Mouse (Mus musculus): ENCODE measurements at regions not wholly inside any gene's neighbourhood (a gene's known extent, or its start where the extent isn't known, plus 50 kb on each side); places are given as distances from the start of the nearest gene placed in this dataset.
A peak's percentile ranks its signal among the peaks of the same experiment; 100 is the strongest.
"Not testable (repeated sequence)": the region's sequence is repeated elsewhere in the genome, so short reads cannot be mapped to it uniquely, and the experiment has no call there.

GRCm38 (mm10) chr2:133783588-133784342 is 231.8 kb downstream of the Bmp2 start:
- Histone ChIP-seq H3K27ac (no peak overlapping the region), H3K4me3 (no peak overlapping the region)
- DNase-seq (ENCODE audit: low spot score in 2 of 2), result peak in 1 of 2 experiments; percentile 26
- no peak for TF ChIP-seq CTCF (conservative IDR thresholded peaks at IDR 0.05)

- Histone ChIP-seq H3K27ac (no peak overlapping the region), H3K4me3 (no peak overlapping the region)
- TF ChIP-seq CTCF (conservative IDR thresholded peaks at IDR 0.05), result no peak
- no peak for DNase-seq (ENCODE audit: low spot score in 2 of 2)
Measured at GRCm38 (mm10) chr2:133791031-133791430, 239.1 kb downstream of the Bmp2 start.

- peak in 1 of 2 experiments; percentile 25 for DNase-seq (ENCODE audit: low spot score in 2 of 2)
- no peak overlapping the region for H3K4me3 ChIP-seq
- no peak overlapping the region for H3K27ac ChIP-seq
- TF ChIP-seq CTCF (conservative IDR thresholded peaks at IDR 0.05), result peak; percentile 80
Measured at GRCm38 (mm10) chr2:133793293-133793692, 241.3 kb downstream of the Bmp2 start.

GRCm38 (mm10) chr2:133802666-133803065 is 250.7 kb downstream of the Bmp2 start:
- no peak for TF ChIP-seq CTCF (conservative IDR thresholded peaks at IDR 0.05)
- Histone ChIP-seq H3K27ac (no peak overlapping the region), H3K4me3 (no peak overlapping the region)
- no peak for DNase-seq (ENCODE audit: low spot score in 2 of 2)

GRCm38 (mm10) chr2:133821418-133821817 is 269.5 kb downstream of the Bmp2 start:
- no peak for TF ChIP-seq CTCF (conservative IDR thresholded peaks at IDR 0.05)
- no peak for DNase-seq (ENCODE audit: low spot score in 2 of 2)
- no peak overlapping the region for H3K27ac ChIP-seq
- H3K4me3 ChIP-seq, result no peak overlapping the region

GRCm38 (mm10) chr2:133829406-133829805 is 277.4 kb downstream of the Bmp2 start:
- TF ChIP-seq CTCF (conservative IDR thresholded peaks at IDR 0.05), result no peak
- DNase-seq (ENCODE audit: low spot score in 2 of 2), result no peak

GRCm38 (mm10) chr2:133850485-133850884 is 298.5 kb downstream of the Bmp2 start:
- no peak overlapping the region for H3K27ac ChIP-seq
- no peak for TF ChIP-seq CTCF (conservative IDR thresholded peaks at IDR 0.05)
- H3K4me3 ChIP-seq, result no peak overlapping the region
- no peak for DNase-seq (ENCODE audit: low spot score in 2 of 2)

More at GRCm38 (mm10) chr2:133829406-133829805, 277.4 kb downstream of the Bmp2 start:
- no peak overlapping the region for H3K4me3 ChIP-seq
- H3K27ac ChIP-seq, result no peak overlapping the region

GRCm38 (mm10) chr2:133874982-133875381 is 323.0 kb downstream of the Bmp2 start:
- H3K27ac ChIP-seq; H3K4me3 ChIP-seq; DNase-seq (ENCODE audit: low spot score in 2 of 2): not testable (repeated sequence)

- no peak for TF ChIP-seq CTCF (conservative IDR thresholded peaks at IDR 0.05)
- Histone ChIP-seq H3K4me3 (no peak overlapping the region), H3K27ac (no peak overlapping the region)
- no peak for DNase-seq (ENCODE audit: low spot score in 2 of 2)
Measured at GRCm38 (mm10) chr2:133883682-133884081, 331.7 kb downstream of the Bmp2 start.

- no peak for DNase-seq (ENCODE audit: low spot score in 2 of 2)
Measured at GRCm38 (mm10) chr2:133906269-133906668, 354.3 kb downstream of the Bmp2 start.

More at GRCm38 (mm10) chr2:133906269-133906668, 354.3 kb downstream of the Bmp2 start:
- Histone ChIP-seq H3K27ac (no peak overlapping the region), H3K4me3 (no peak overlapping the region)
- TF ChIP-seq CTCF (conservative IDR thresholded peaks at IDR 0.05), result no peak

All from layer of hippocampus, adult 2 months (tissue).